Mouse (Mus musculus) cerebellum, adult 2 months (tissue): ENCODE measurements around the gene Msrb2.

ENCODE experiments used
- CTCF ChIP-seq: fragments of 200-500 bp; IDR thresholded peaks from 2 replicates; pipeline ENCODE4 v1.5.1; 2011; ENCODE audit warnings: low read depth, mild to moderate bottlenecking, control low read depth, low read length, moderate library complexity, borderline replicate concordance; ENCODE audit not compliant: insufficient read depth
- POLR2A ChIP-seq: fragments of 200-500 bp; IDR thresholded peaks from 2 replicates; pipeline ENCODE4 v1.6.1; 2011; ENCODE audit warnings: low read length, control low read depth, borderline replicate concordance; ENCODE audit not compliant: insufficient read depth

GRCm38 (mm10) chr2:19391649-19392048 lies 20.4 kb downstream of the Msrb2 start:
- TF ChIP-seq CTCF (no peak), POLR2A (no peak)
